Mouse (Mus musculus): ENCODE results near the gene 1700113H08Rik. TPM values are rescaled to one million over a fixed set of nuclear protein-coding genes. Genes with fewer than 3 reads are reported as not detected.

The 1700113H08Rik gene
- polyA plus RNA-seq, 1 experiment, result not detected

DNA sequence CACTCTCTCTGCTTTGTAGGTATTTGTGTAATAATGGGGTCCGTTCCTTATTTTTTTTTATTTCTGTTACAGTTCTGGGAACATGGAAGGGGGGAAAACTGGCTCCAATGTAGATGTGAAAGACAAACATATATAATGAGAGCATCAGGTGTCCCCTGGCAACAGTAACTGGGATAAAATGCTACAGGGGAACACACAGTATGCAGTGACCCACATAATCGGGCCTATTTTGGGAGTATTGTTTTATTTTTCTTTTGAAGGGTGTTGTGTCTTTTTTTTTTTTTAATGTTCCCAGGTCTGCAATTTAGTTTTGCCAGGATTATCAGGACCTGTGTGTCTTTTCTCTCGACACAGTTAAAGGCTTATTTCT, 44.1 kb downstream of the 1700113H08Rik start:
- H3K27me3 ChIP-seq (replicated peaks), result no peaks in the 10 kb centered on the region
- no peaks in the 10 kb centered on the region for H3K36me3 ChIP-seq (replicated peaks; ENCODE audit: low read length)
- no peaks in the 10 kb centered on the region for H3K9me3 ChIP-seq
- no peaks in the 10 kb centered on the region for H3K4me1 ChIP-seq
- no peak for TF ChIP-seq GATA1 (IDR thresholded peaks at IDR 0.05; ENCODE audit: borderline replicate concordance, low read length)
- TF ChIP-seq FLI1 (IDR thresholded peaks at IDR 0.05; ENCODE audit: low read length), result no peak
- no peak overlapping the region for H3K4me3 ChIP-seq (replicated peaks)

GRCm38 (mm10) chr10:87102455-87102854, 44.6 kb downstream of the 1700113H08Rik start:
- H3K4me1 ChIP-seq, result no peaks in the 10 kb centered on the region
- no peaks in the 10 kb centered on the region for H3K27me3 ChIP-seq (replicated peaks)
- H3K36me3 ChIP-seq (replicated peaks; ENCODE audit: low read length), result no peaks in the 10 kb centered on the region
- no peaks in the 10 kb centered on the region for H3K9me3 ChIP-seq
- no peak overlapping the region for H3K4me3 ChIP-seq (replicated peaks)
- no peak for TF ChIP-seq GATA1 (IDR thresholded peaks at IDR 0.05; ENCODE audit: borderline replicate concordance, low read length)
- no peak for TF ChIP-seq FLI1 (IDR thresholded peaks at IDR 0.05; ENCODE audit: low read length)

DNA sequence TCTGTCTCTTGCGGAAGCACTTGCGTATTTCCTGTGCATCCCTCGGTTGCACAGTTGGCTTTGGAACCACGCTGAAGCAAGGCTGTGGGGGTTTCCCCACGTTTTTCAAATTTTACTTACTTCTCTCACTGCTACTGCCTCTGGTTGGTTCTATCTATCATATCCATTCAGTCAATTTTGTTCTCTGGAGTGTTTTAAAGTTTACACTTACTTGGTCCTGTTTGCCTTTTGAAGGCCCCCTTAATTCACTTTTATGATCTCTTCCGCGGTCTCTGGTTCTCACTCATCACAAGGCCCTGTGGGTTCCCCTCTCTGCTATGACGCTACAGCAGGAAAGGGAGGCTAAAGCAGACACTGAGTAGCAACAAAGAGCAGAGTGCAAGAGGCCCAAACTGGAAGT, 45.4 kb downstream of the 1700113H08Rik start:
- no peak for TF ChIP-seq FLI1 (IDR thresholded peaks at IDR 0.05; ENCODE audit: low read length)
- TF ChIP-seq GATA1 (IDR thresholded peaks at IDR 0.05; ENCODE audit: borderline replicate concordance, low read length), result no peak
- no peaks in the 10 kb centered on the region for H3K4me1 ChIP-seq
- no peaks in the 10 kb centered on the region for H3K9me3 ChIP-seq
- H3K36me3 ChIP-seq (replicated peaks; ENCODE audit: low read length), result no peaks in the 10 kb centered on the region
- H3K4me3 ChIP-seq (replicated peaks), result no peak overlapping the region
- H3K27me3 ChIP-seq (replicated peaks), result no peaks in the 10 kb centered on the region

DNA sequence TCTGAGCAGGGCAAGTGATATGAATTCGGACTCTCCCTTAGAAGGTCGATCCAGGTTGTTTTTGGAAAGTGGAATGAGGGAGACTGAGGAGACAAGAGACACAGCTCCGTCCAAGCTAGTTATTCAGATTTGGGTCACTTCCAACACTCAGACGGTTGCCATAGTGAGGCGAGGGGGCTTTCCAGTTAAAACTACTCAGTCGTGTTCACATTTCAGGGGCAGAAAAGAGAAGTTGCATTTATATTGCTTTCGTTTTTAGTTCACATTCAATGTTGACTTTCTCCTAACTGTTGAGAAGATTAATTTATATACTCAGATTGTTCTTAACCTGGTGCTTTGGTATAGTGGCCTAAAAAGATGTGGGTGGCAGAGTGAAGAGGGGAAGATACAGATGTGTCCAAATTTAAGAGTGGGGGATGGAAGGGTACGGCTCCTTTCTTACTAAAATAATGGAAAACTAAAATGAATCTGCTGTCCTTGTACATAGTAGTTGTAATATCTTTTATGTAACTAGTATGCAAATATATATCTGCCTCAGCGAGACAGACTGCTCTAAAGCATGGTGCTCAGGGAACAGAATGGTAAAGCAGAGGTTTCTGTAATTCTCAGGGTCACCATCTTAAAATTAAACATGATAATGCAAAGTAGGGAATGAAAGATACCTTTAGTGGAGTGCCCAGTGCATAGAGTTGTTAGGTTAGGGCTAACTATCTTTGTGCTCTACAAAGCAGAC, 49.9 kb downstream of the 1700113H08Rik start:
- Histone ChIP-seq H3K27me3 (replicated peaks) (no peaks in the 10 kb centered on the region), H3K4me1 (no peaks in the 10 kb centered on the region), H3K9me3 (no peaks in the 10 kb centered on the region), H3K4me3 (replicated peaks) (no peak overlapping the region), H3K36me3 (replicated peaks; ENCODE audit: low read length) (no peaks in the 10 kb centered on the region)
- TF ChIP-seq FLI1 (IDR thresholded peaks at IDR 0.05; ENCODE audit: low read length), result no peak
- no peak for TF ChIP-seq GATA1 (IDR thresholded peaks at IDR 0.05; ENCODE audit: borderline replicate concordance, low read length)

DNA sequence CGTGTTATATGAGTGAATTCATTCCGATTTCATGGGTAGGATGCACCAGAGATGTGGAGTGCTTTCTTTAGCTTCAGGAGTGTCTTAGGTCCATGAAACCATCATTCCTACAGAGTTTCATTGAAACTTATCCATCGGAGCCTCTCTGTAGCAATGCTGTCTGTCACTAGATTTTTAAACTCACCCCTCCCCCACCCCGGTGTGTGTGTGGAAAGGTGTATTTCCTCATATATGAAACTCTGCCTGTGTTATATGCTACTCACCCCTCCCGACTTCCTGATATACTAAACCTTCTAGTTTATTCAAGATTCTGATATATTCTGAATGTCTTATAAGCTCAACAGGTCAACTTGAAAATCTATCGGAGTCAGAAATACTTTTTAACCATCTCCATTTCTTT, 50.5 kb downstream of the 1700113H08Rik start:
- no peaks in the 10 kb centered on the region for H3K4me1 ChIP-seq

DNA sequence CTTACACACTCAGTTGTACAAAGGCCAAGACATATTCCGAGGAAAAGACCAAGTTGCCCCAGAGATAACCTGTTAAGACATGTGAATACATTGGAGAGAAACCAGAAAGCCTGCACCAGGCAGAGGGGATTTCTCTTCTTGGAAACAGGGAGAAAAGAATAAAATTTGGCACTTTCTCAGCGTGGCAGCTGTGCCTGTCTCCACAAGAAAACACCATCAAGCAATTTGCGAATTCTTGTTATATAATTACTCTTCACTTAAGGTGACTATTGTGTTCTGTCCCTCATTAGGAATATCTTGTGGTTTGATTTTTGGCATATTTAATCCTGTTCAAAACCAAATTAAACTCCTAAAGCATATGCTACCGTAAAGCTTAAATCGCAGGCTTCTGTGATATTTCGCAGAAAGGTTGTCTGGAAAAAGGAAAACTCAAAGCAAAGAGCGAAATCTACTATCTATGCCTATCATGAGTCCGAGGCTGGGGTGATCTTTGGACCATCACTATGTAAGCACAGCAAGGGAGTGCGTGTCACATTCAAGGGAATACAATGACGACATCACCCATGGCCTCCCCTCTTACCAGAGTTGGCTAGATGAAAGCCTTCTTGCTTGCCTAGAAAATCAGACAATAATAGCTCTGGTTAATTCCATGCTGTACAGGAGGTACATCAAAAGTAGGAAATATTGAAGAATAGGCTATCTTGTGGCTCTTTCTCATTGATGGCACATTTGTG, 51.4 kb downstream of the 1700113H08Rik start:
- H3K4me3 ChIP-seq (replicated peaks), result no peak overlapping the region
- H3K9me3 ChIP-seq, result no peaks in the 10 kb centered on the region
- TF ChIP-seq GATA1 (IDR thresholded peaks at IDR 0.05; ENCODE audit: borderline replicate concordance, low read length) (no peak), FLI1 (IDR thresholded peaks at IDR 0.05; ENCODE audit: low read length) (no peak)
- H3K4me1 ChIP-seq, result no peaks in the 10 kb centered on the region
- H3K36me3 ChIP-seq (replicated peaks; ENCODE audit: low read length), result no peaks in the 10 kb centered on the region
- H3K27me3 ChIP-seq (replicated peaks), result no peaks in the 10 kb centered on the region

More for the DNA sequence above, 50.5 kb downstream of the 1700113H08Rik start:
- no peaks in the 10 kb centered on the region for H3K27me3 ChIP-seq (replicated peaks)
- no peak overlapping the region for H3K4me3 ChIP-seq (replicated peaks)
- no peak for TF ChIP-seq FLI1 (IDR thresholded peaks at IDR 0.05; ENCODE audit: low read length)
- no peak for TF ChIP-seq GATA1 (IDR thresholded peaks at IDR 0.05; ENCODE audit: borderline replicate concordance, low read length)
- H3K36me3 ChIP-seq (replicated peaks; ENCODE audit: low read length), result no peaks in the 10 kb centered on the region
- no peaks in the 10 kb centered on the region for H3K9me3 ChIP-seq

- no peaks in the 10 kb centered on the region for H3K36me3 ChIP-seq (replicated peaks; ENCODE audit: low read length)
- no peak overlapping the region for H3K4me3 ChIP-seq (replicated peaks)
- H3K4me1 ChIP-seq, result no peaks in the 10 kb centered on the region
- H3K27me3 ChIP-seq (replicated peaks), result no peaks in the 10 kb centered on the region
- no peak for TF ChIP-seq GATA1 (IDR thresholded peaks at IDR 0.05; ENCODE audit: borderline replicate concordance, low read length)
- no peak for TF ChIP-seq FLI1 (IDR thresholded peaks at IDR 0.05; ENCODE audit: low read length)
- H3K9me3 ChIP-seq, result no peaks in the 10 kb centered on the region
These were observed 53.1 kb downstream of the 1700113H08Rik start for GRCm38 (mm10) chr10:87110909-87111308.

- TF ChIP-seq FLI1 (IDR thresholded peaks at IDR 0.05; ENCODE audit: low read length) (no peak), GATA1 (IDR thresholded peaks at IDR 0.05; ENCODE audit: borderline replicate concordance, low read length) (no peak)
- H3K9me3 ChIP-seq, result peaks cover 18% of the 10 kb centered on the region
These were observed 67.2 kb downstream of the 1700113H08Rik start for GRCm38 (mm10) chr10:87125094-87125493.

GRCm38 (mm10) chr10:87126186-87126824, 68.5 kb downstream of the 1700113H08Rik start:
- no peaks in the 10 kb centered on the region for H3K4me1 ChIP-seq
- TF ChIP-seq FLI1 (IDR thresholded peaks at IDR 0.05; ENCODE audit: low read length), result no peak
- no peak for TF ChIP-seq GATA1 (IDR thresholded peaks at IDR 0.05; ENCODE audit: borderline replicate concordance, low read length)
- no peaks in the 10 kb centered on the region for H3K27me3 ChIP-seq (replicated peaks)
- no peaks in the 10 kb centered on the region for H3K36me3 ChIP-seq (replicated peaks; ENCODE audit: low read length)
- H3K4me3 ChIP-seq (replicated peaks), result no peak overlapping the region
- H3K9me3 ChIP-seq, result peaks cover 27% of the 10 kb centered on the region

More at GRCm38 (mm10) chr10:87125094-87125493, 67.2 kb downstream of the 1700113H08Rik start:
- H3K27me3 ChIP-seq (replicated peaks), result no peaks in the 10 kb centered on the region
- H3K4me3 ChIP-seq (replicated peaks), result no peak overlapping the region
- no peaks in the 10 kb centered on the region for H3K36me3 ChIP-seq (replicated peaks; ENCODE audit: low read length)
- H3K4me1 ChIP-seq, result no peaks in the 10 kb centered on the region

DNA sequence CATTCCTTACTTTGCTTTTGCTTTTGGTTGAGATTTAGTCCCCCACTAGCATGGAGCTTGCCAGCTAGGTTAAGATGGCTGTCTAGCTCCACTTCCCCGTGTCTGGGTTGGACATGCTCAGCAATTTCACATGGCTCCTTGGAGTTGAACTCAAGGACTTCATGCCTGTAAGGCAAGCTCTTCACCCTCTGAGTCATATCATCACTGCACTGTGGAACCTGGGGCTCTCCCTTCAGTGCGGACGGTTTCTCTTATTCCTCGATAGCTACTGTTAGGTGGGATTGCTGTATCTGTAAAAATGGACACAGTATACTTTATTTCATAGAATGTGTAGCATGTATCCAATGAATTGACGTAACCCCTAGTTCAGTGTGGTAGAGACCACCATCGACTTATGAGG, 93.2 kb downstream of the 1700113H08Rik start:
- no peak overlapping the region for H3K4me3 ChIP-seq (replicated peaks)

More for the DNA sequence above, 93.2 kb downstream of the 1700113H08Rik start:
- H3K9me3 ChIP-seq, result peaks cover 31% of the 10 kb centered on the region
- H3K27me3 ChIP-seq (replicated peaks), result no peaks in the 10 kb centered on the region
- no peaks in the 10 kb centered on the region for H3K36me3 ChIP-seq (replicated peaks; ENCODE audit: low read length)
- H3K4me1 ChIP-seq, result no peaks in the 10 kb centered on the region
- no peak for TF ChIP-seq GATA1 (IDR thresholded peaks at IDR 0.05; ENCODE audit: borderline replicate concordance, low read length)
- no peak for TF ChIP-seq FLI1 (IDR thresholded peaks at IDR 0.05; ENCODE audit: low read length)
